ENCODE assay signal across 18 mouse cellular contexts in genomic region chr6:70072007-70072406, GRCm38 (mm10).
"Had no signal": no experiment of that assay in that cellular context is flagged by ENCODE, and none has a peak within 500 bp of the region (broad histone marks: within the 10 kb centered on the region; RNA-seq: fewer than 3 reads in every experiment).

No protein-coding gene starts in this region.

- H3K36me3 ChIP-seq: liver, embryonic 12.5 days; midbrain, embryonic 12.5 days; neural tube, embryonic 13.5 days; neural tube, embryonic 15.5 days; stomach, embryonic 15.5 days had no signal

- H3K27ac ChIP-seq: liver, embryonic 12.5 days; liver, embryonic 14.5 days; midbrain, embryonic 12.5 days; neural tube, embryonic 13.5 days; neural tube, embryonic 15.5 days; stomach, embryonic 15.5 days; stomach, postnatal 0 days had no signal

- H3K4me2 ChIP-seq: liver, embryonic 12.5 days; lung, embryonic 14.5 days; midbrain, embryonic 12.5 days; neural tube, embryonic 13.5 days; neural tube, embryonic 15.5 days; stomach, embryonic 15.5 days had no signal

- ATAC-seq: liver, embryonic 12.5 days; midbrain, embryonic 16.5 days had no signal

- DNase-seq: lung, adult 18-20 months; lung, embryonic 14.5 days; lung, postnatal 10 days; lung, postnatal 4 days; midbrain, embryonic 14.5 days; right cerebral cortex, adult 18-20 months; right cerebral cortex, postnatal 25 days; thymus, postnatal 25 days; thymus, postnatal 4 days had no signal

- H3K4me1 ChIP-seq: liver, embryonic 12.5 days; midbrain, embryonic 12.5 days; neural tube, embryonic 13.5 days; neural tube, embryonic 15.5 days; stomach, embryonic 15.5 days had no signal

- H3K9ac ChIP-seq: liver, embryonic 12.5 days; liver, embryonic 14.5 days; lung, embryonic 14.5 days; midbrain, embryonic 12.5 days; neural tube, embryonic 13.5 days; neural tube, embryonic 15.5 days; stomach, embryonic 15.5 days had no signal

- H3K27me3 ChIP-seq: liver, embryonic 12.5 days; midbrain, embryonic 12.5 days; neural tube, embryonic 13.5 days; neural tube, embryonic 15.5 days; stomach, embryonic 15.5 days had no signal

- H3K4me3 ChIP-seq: liver, embryonic 12.5 days; midbrain, embryonic 12.5 days; myocyte; neural tube, embryonic 13.5 days; neural tube, embryonic 15.5 days; stomach, embryonic 15.5 days had no signal

- H3K9me3 ChIP-seq: liver, embryonic 12.5 days; midbrain, embryonic 12.5 days; neural tube, embryonic 13.5 days; neural tube, embryonic 15.5 days; stomach, embryonic 15.5 days had no signal
